Mouse (Mus musculus): ENCODE data around the gene Mfap2. TPM values are rescaled to one million over a fixed set of nuclear protein-coding genes. Genes with fewer than 3 reads are reported as not detected.

The Mfap2 gene
- polyA plus RNA-seq, 1 experiment from 2014 or later = 344 TPM

- 83% methylated on average over 7 of the region's 7 CpGs for WGBS
- ATAC-seq (ENCODE audit: low FRiP score) = no peak
- no peaks in the 10 kb centered on the region for H3K9me3 ChIP-seq (replicated peaks)
- no peak overlapping the region for H3K27ac ChIP-seq
- no peak overlapping the region for H3K4me2 ChIP-seq (replicated peaks)
- peaks cover 42% of the 10 kb centered on the region for H3K4me1 ChIP-seq
- H3K36me3 ChIP-seq = peaks cover 65% of the 10 kb centered on the region
- H3K9ac ChIP-seq = no peak overlapping the region
- H3K27me3 ChIP-seq = no peaks in the 10 kb centered on the region
- no peak overlapping the region for H3K4me3 ChIP-seq
Observed at GRCm38 (mm10) chr4:141015356-141015755, 5.1 kb downstream of the Mfap2 start.

- Histone ChIP-seq H3K36me3 (peaks cover 65% of the 10 kb centered on the region), H3K9me3 (replicated peaks) (no peaks in the 10 kb centered on the region), H3K27me3 (no peaks in the 10 kb centered on the region), H3K4me2 (replicated peaks) (no peak overlapping the region), H3K4me1 (peaks cover 48% of the 10 kb centered on the region), H3K9ac (no peak overlapping the region), H3K4me3 (no peak overlapping the region), H3K27ac (no peak overlapping the region)
- ATAC-seq (ENCODE audit: low FRiP score) = no peak
- 85% methylated on average over 9 of the region's 9 CpGs for whole genome bisulfite sequencing
Observed at GRCm38 (mm10) chr4:141016311-141016710, 6.1 kb downstream of the Mfap2 start.

- ATAC-seq (ENCODE audit: low FRiP score) = no peak
- Histone ChIP-seq H3K27me3 (no peaks in the 10 kb centered on the region), H3K9ac (no peak overlapping the region), H3K4me3 (no peak overlapping the region), H3K36me3 (peaks cover 69% of the 10 kb centered on the region), H3K9me3 (replicated peaks) (no peaks in the 10 kb centered on the region), H3K27ac (0 out of 2 replicates have a peak overlapping the region, but pooled peaks have one; percentile 8), H3K4me2 (replicated peaks) (no peak overlapping the region), H3K4me1 (peaks cover 41% of the 10 kb centered on the region)
- WGBS = 84% methylated on average over 29 of the region's 29 CpGs
Observed at GRCm38 (mm10) chr4:141017657-141018436, 7.6 kb downstream of the Mfap2 start.

- 81% methylated on average over 17 of the region's 17 CpGs for WGBS
- H3K36me3 ChIP-seq = peaks cover 69% of the 10 kb centered on the region
Observed at GRCm38 (mm10) chr4:141020220-141020619, 10.0 kb downstream of the Mfap2 start.

GRCm38 (mm10) chr4:141020811-141021613, 10.8 kb downstream of the Mfap2 start:
- peak overlapping the region; percentile 19 for H3K4me2 ChIP-seq (replicated peaks)
- peak overlapping the region; percentile 94 for H3K27ac ChIP-seq
- peaks cover 37% of the 10 kb centered on the region for H3K4me1 ChIP-seq
- H3K27me3 ChIP-seq = no peaks in the 10 kb centered on the region
- H3K9ac ChIP-seq = peak overlapping the region; percentile 23
- no peak overlapping the region for H3K4me3 ChIP-seq
- H3K36me3 ChIP-seq = peaks cover 67% of the 10 kb centered on the region
- ATAC-seq (ENCODE audit: low FRiP score) = peak; percentile 77
- no peaks in the 10 kb centered on the region for H3K9me3 ChIP-seq (replicated peaks)
- 21% methylated on average over 14 of the region's 14 CpGs for WGBS

More at GRCm38 (mm10) chr4:141020220-141020619, 10.0 kb downstream of the Mfap2 start:
- Histone ChIP-seq H3K27ac (peak overlapping the region; percentile 94), H3K4me2 (replicated peaks) (peak overlapping the region; percentile 19; the same call in 1 of the 2 replicates), H3K9me3 (replicated peaks) (no peaks in the 10 kb centered on the region), H3K4me3 (no peak overlapping the region), H3K4me1 (peaks cover 37% of the 10 kb centered on the region), H3K9ac (peak overlapping the region; percentile 23; the same call in 1 of the 2 replicates), H3K27me3 (no peaks in the 10 kb centered on the region)
- ATAC-seq (ENCODE audit: low FRiP score) = no peak

GRCm38 (mm10) chr4:141021614-141021929, 11.4 kb downstream of the Mfap2 start:
- Histone ChIP-seq H3K9ac (peak overlapping the region; percentile 23), H3K27me3 (no peaks in the 10 kb centered on the region), H3K27ac (peak overlapping the region; percentile 94), H3K9me3 (replicated peaks) (no peaks in the 10 kb centered on the region), H3K4me2 (replicated peaks) (peak overlapping the region; percentile 19; the same call in 1 of the 2 replicates), H3K4me3 (no peak overlapping the region), H3K4me1 (peaks cover 37% of the 10 kb centered on the region), H3K36me3 (peaks cover 68% of the 10 kb centered on the region)
- peak; percentile 46 for ATAC-seq (ENCODE audit: low FRiP score)
- WGBS = 60% methylated on average over 11 of the region's 11 CpGs

- Histone ChIP-seq H3K4me2 (replicated peaks) (no peak overlapping the region), H3K4me1 (peaks cover 31% of the 10 kb centered on the region), H3K4me3 (no peak overlapping the region), H3K9ac (no peak overlapping the region), H3K27me3 (no peaks in the 10 kb centered on the region), H3K36me3 (peaks cover 74% of the 10 kb centered on the region), H3K9me3 (replicated peaks) (no peaks in the 10 kb centered on the region), H3K27ac (no peak overlapping the region)
- 82% methylated on average over 9 of the region's 9 CpGs for WGBS
- ATAC-seq (ENCODE audit: low FRiP score) = no peak
Observed at GRCm38 (mm10) chr4:141024052-141024451, 13.8 kb downstream of the Mfap2 start.

- Histone ChIP-seq H3K27ac (no peak overlapping the region), H3K4me2 (replicated peaks) (no peak overlapping the region), H3K4me3 (no peak overlapping the region), H3K9me3 (replicated peaks) (no peaks in the 10 kb centered on the region), H3K9ac (no peak overlapping the region), H3K36me3 (peaks cover 76% of the 10 kb centered on the region), H3K27me3 (no peaks in the 10 kb centered on the region), H3K4me1 (peaks cover 22% of the 10 kb centered on the region)
- ATAC-seq (ENCODE audit: low FRiP score) = no peak
- WGBS = 79% methylated on average over 27 of the region's 27 CpGs
Observed at GRCm38 (mm10) chr4:141024992-141025391, 14.8 kb downstream of the Mfap2 start.

GRCm38 (mm10) chr4:141030541-141031206, 20.5 kb downstream of the Mfap2 start:
- no peak for ATAC-seq (ENCODE audit: low FRiP score)
- Histone ChIP-seq H3K27ac (no peak overlapping the region), H3K36me3 (peaks cover 82% of the 10 kb centered on the region), H3K4me3 (no peak overlapping the region), H3K4me1 (peaks cover 11% of the 10 kb centered on the region; the same call in 1 of the 2 replicates), H3K9ac (no peak overlapping the region), H3K4me2 (replicated peaks) (no peak overlapping the region), H3K9me3 (replicated peaks) (no peaks in the 10 kb centered on the region), H3K27me3 (0 out of 2 replicates have a peak, but pooled peaks cover 3% of the 10 kb centered on the region)
- WGBS = 90% methylated on average over 17 of the region's 18 CpGs

- Histone ChIP-seq H3K27ac (no peak overlapping the region), H3K36me3 (peaks cover 81% of the 10 kb centered on the region)
Observed at GRCm38 (mm10) chr4:141031733-141032132, 21.5 kb downstream of the Mfap2 start.

GRCm38 (mm10) chr4:141033606-141034549, 23.7 kb downstream of the Mfap2 start:
- Histone ChIP-seq H3K9me3 (replicated peaks) (no peaks in the 10 kb centered on the region), H3K4me1 (peaks cover 11% of the 10 kb centered on the region; the same call in 1 of the 2 replicates), H3K36me3 (peaks cover 79% of the 10 kb centered on the region), H3K4me3 (no peak overlapping the region), H3K27ac (peak overlapping the region; percentile 41), H3K9ac (peak overlapping the region; percentile 32; the same call in 1 of the 2 replicates), H3K27me3 (0 out of 2 replicates have a peak, but pooled peaks cover 3% of the 10 kb centered on the region), H3K4me2 (replicated peaks) (no peak overlapping the region)
- ATAC-seq (ENCODE audit: low FRiP score) = no peak
- 79% methylated on average over 27 of the region's 27 CpGs for WGBS

More at GRCm38 (mm10) chr4:141031733-141032132, 21.5 kb downstream of the Mfap2 start:
- ATAC-seq (ENCODE audit: low FRiP score) = peak; percentile 45
- H3K9ac ChIP-seq = no peak overlapping the region
- no peak overlapping the region for H3K4me2 ChIP-seq (replicated peaks)
- H3K9me3 ChIP-seq (replicated peaks) = no peaks in the 10 kb centered on the region
- H3K4me3 ChIP-seq = no peak overlapping the region
- WGBS = 20% methylated on average over 6 of the region's 6 CpGs
- peaks cover 11% of the 10 kb centered on the region; the same call in 1 of the 2 replicates for H3K4me1 ChIP-seq
- H3K27me3 ChIP-seq = 0 out of 2 replicates have a peak, but pooled peaks cover 3% of the 10 kb centered on the region

All from hindbrain, embryonic 12.5 days (tissue).